Mouse (Mus musculus) kidney, postnatal 0 days (tissue): ENCODE results near the gene Atp11a. TPM values are rescaled to one million over a fixed set of nuclear protein-coding genes. Genes with fewer than 3 reads are reported as not detected.

ENCODE experiments used
- ATAC-seq: fragments of 200-750 bp; cut with Nextera tagmentation; replicated peaks from 2 replicates; pipeline ENCODE4 v1.8.0; 2017; ENCODE audit warnings: low read depth, moderate number of reproducible peaks, moderate TSS enrichment, moderate library complexity; ENCODE audit not compliant: low FRiP score
- DNase-seq: peaks from one replicate; pipeline ENCODE4 v3.0.0-alpha.2; 2016; ENCODE audit warnings: low spot score
- H3K27ac ChIP-seq: fragments of 300-500 bp; sonication (generic); 2 replicates; pipeline ENCODE4 v1.5.1; 2014; ENCODE audit warnings: mild to moderate bottlenecking
- H3K27me3 ChIP-seq: fragments of 300-500 bp; sonication (generic); 2 replicates; pipeline ENCODE4 v1.6.1; 2014; ENCODE audit warnings: low read length, mixed read lengths; ENCODE audit not compliant: insufficient read depth
- H3K36me3 ChIP-seq: fragments of 300-500 bp; sonication (generic); 2 replicates; pipeline ENCODE4 v1.6.1; 2014; ENCODE audit warnings: low read length, mixed read lengths; ENCODE audit not compliant: insufficient read depth
- H3K4me1 ChIP-seq: fragments of 300-500 bp; sonication (generic); replicated peaks from 2 replicates; pipeline ENCODE4 v1.6.1; 2014; ENCODE audit warnings: antibody characterized with exemption, low read length, mixed read lengths; ENCODE audit not compliant: insufficient read depth
- H3K4me2 ChIP-seq: fragments of 300-500 bp; sonication (generic); 2 replicates; pipeline ENCODE4 v1.6.1; 2014; ENCODE audit warnings: mild to moderate bottlenecking, low read length, moderate library complexity, mixed read lengths
- H3K4me3 ChIP-seq: fragments of 300-500 bp; sonication (generic); replicated peaks from 2 replicates; pipeline ENCODE4 v1.5.1; 2014; ENCODE audit warnings: low read depth, low read length
- H3K9ac ChIP-seq: fragments of 300-500 bp; sonication (generic); 2 replicates; pipeline ENCODE4 v1.6.1; 2014; ENCODE audit warnings: low read depth, low read length
- H3K9me3 ChIP-seq: fragments of 300-500 bp; sonication (generic); replicated peaks from 2 replicates; pipeline ENCODE4 v1.6.1; 2016; ENCODE audit warnings: low read length, inconsistent platforms, mixed read lengths
- CTCF ChIP-seq: IDR thresholded peaks from 2 replicates; pipeline ENCODE4 v1.5.1; 2016; ENCODE audit warnings: antibody characterized with exemption, low read depth, mild to moderate bottlenecking, moderate library complexity
- WGBS: fragments of 180-500 bp; shearing (Covaris S2); extraction: QIAGEN DNeasy Blood & Tissue Kit; methylation state at CpG from one replicate; pipeline ENCODE4 v1.1.7; 2014; 5-methylcytosine and 5-hydroxymethylcytosine counted together
- polyA plus RNA-seq: library from polyadenylated mRNA; unstranded; fragments of >200 nt; fragmentation: Nextera tagmentation; extraction: Ambion mirVana; gene quantifications from 2 replicates; pipeline ENCODE4 v1.2.1, GENCODE M21; 2015

The Atp11a gene
- polyA plus RNA-seq, 1 experiment from 2014 or later, result 24.5 TPM

DNA sequence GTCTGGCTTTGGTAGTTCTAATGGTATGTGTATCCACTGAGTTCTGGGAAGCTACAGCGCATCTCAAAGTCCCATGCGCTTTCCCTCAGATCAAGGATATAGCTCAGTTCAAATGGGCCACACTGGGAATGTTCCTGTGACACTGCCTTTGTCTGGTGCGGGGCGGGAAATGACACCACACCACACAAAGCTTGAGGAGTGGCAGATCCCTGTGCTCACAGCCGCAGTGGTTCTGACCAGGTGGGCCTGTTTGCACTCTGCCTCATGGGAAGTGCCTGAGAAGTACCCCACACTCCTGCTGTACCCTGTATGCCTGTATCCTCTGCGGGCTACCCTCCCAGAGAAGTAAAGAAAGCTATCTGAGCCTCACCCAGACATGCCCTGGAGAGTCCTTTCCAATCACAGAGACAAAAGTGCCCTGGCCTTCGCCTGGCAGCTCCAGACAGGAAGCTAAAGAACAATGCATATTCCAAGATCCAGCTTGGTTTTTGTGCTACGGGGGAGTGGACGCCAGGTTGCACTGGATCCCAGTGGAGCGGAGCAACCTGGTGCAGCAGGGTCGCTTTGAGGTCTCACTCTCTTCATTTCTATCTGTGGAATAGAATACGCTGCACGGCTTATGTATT, 147.1 kb downstream of the Atp11a start:
- Histone ChIP-seq H3K9ac (no peak overlapping the region), H3K4me2 (no peak overlapping the region), H3K4me3 (no peak overlapping the region), H3K27me3 (no peaks in the 10 kb centered on the region), H3K9me3 (no peaks in the 10 kb centered on the region), H3K27ac (0 out of 2 replicates have a peak overlapping the region, but pooled peaks have one; percentile 2), H3K4me1 (peaks cover 11% of the 10 kb centered on the region; the same call in 1 of the 2 replicates), H3K36me3 (no peaks in the 10 kb centered on the region)
- WGBS, result 66% methylated on average over 13 of the region's 13 CpGs
- DNase-seq (no peak), ATAC-seq (no peak)
- TF ChIP-seq CTCF, result no peak

GRCm38 (mm10) chr8:12905122-12905521, 148.3 kb downstream of the Atp11a start:
- no peak overlapping the region for H3K4me2 ChIP-seq
- H3K4me1 ChIP-seq, result 0 out of 2 replicates have a peak, but pooled peaks cover 9% of the 10 kb centered on the region
- ATAC-seq (no peak), DNase-seq (no peak)
- no peak overlapping the region for H3K4me3 ChIP-seq
- WGBS, result 72% methylated on average over 5 of the region's 5 CpGs
- TF ChIP-seq CTCF, result no peak
- no peaks in the 10 kb centered on the region for H3K9me3 ChIP-seq
- peak overlapping the region; percentile 27; the same call in 1 of the 2 replicates for H3K27ac ChIP-seq
- no peaks in the 10 kb centered on the region for H3K27me3 ChIP-seq
- H3K9ac ChIP-seq, result no peak overlapping the region
- H3K36me3 ChIP-seq, result no peaks in the 10 kb centered on the region

- Histone ChIP-seq H3K27me3 (no peaks in the 10 kb centered on the region), H3K4me2 (no peak overlapping the region), H3K9ac (no peak overlapping the region), H3K36me3 (no peaks in the 10 kb centered on the region), H3K4me3 (no peak overlapping the region), H3K4me1 (0 out of 2 replicates have a peak, but pooled peaks cover 9% of the 10 kb centered on the region), H3K27ac (peak overlapping the region; percentile 62), H3K9me3 (no peaks in the 10 kb centered on the region)
- no peak for TF ChIP-seq CTCF
- ATAC-seq, result no peak; the same call in 1 of the 2 replicates
- DNase-seq, result peak; percentile 30
- WGBS, result 65% methylated on average over 11 of the region's 11 CpGs
These were observed 148.9 kb downstream of the Atp11a start for GRCm38 (mm10) chr8:12905599-12906321.

DNA sequence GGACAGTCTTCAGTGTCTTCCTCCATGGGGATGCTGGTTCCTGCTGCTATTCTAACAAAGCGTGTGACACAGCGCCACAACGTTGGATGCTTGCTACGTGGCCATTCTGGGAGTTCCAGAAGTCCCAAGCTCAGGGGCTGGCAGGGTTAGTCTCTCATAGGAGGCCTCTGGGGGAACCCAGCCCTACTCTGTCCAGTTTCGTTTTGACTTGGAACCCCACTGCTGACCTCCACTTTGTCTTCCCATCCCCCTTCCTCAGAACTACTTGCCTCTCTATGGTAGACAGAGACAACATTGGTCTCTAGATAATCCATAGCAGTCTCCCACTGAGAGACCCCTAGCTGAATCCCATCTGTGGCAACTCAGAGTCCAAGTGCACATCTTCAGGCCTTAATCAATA, 149.8 kb downstream of the Atp11a start:
- H3K27ac ChIP-seq, result 0 out of 2 replicates have a peak overlapping the region, but pooled peaks have one; percentile 62
- H3K4me3 ChIP-seq, result no peak overlapping the region
- DNase-seq, result no peak
- 82% methylated on average over 5 of the region's 5 CpGs for WGBS
- H3K27me3 ChIP-seq, result no peaks in the 10 kb centered on the region
- H3K9ac ChIP-seq, result no peak overlapping the region
- no peaks in the 10 kb centered on the region for H3K36me3 ChIP-seq
- no peak for ATAC-seq
- no peak overlapping the region for H3K4me2 ChIP-seq
- no peak for TF ChIP-seq CTCF
- H3K4me1 ChIP-seq, result 0 out of 2 replicates have a peak, but pooled peaks cover 13% of the 10 kb centered on the region
- no peaks in the 10 kb centered on the region for H3K9me3 ChIP-seq

DNA sequence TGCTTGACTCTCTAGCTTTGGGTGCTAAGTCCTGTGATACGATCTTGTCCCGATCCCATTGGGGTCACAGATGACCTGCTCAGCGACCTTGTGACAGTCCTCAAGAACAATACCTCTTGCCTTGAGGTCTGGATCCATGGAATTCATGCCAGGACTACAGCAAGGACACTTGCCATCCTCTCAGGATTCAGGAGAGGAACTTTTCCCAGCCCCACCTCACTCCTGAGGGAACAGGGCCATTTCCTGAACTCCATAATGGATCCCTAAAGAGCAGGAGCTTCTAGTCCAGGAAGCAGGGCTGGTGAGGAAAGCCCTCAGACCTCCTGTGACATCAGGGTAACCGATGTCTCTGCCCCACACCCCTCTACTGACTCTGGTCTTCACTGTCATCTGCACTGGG, 150.9 kb downstream of the Atp11a start:
- no peak overlapping the region for H3K4me2 ChIP-seq
- 68% methylated on average over 4 of the region's 4 CpGs for WGBS

GRCm38 (mm10) chr8:12912011-12912410, 155.2 kb downstream of the Atp11a start:
- H3K4me2 ChIP-seq, result no peak overlapping the region
- no peaks in the 10 kb centered on the region for H3K27me3 ChIP-seq
- H3K9ac ChIP-seq, result no peak overlapping the region
- 0 out of 2 replicates have a peak overlapping the region, but pooled peaks have one; percentile 21 for H3K27ac ChIP-seq
- no peaks in the 10 kb centered on the region for H3K9me3 ChIP-seq
- peak; percentile 87 for ATAC-seq
- DNase-seq, result peak; percentile 82
- no peak for TF ChIP-seq CTCF
- peaks cover 14% of the 10 kb centered on the region; the same call in 1 of the 2 replicates for H3K4me1 ChIP-seq
- no peaks in the 10 kb centered on the region for H3K36me3 ChIP-seq
- H3K4me3 ChIP-seq, result no peak overlapping the region
- 21% methylated on average over 5 of the region's 5 CpGs for WGBS

More for the DNA sequence above, 150.9 kb downstream of the Atp11a start:
- Histone ChIP-seq H3K27ac (no peak overlapping the region), H3K36me3 (no peaks in the 10 kb centered on the region), H3K4me1 (0 out of 2 replicates have a peak, but pooled peaks cover 17% of the 10 kb centered on the region), H3K9me3 (no peaks in the 10 kb centered on the region), H3K9ac (no peak overlapping the region), H3K27me3 (no peaks in the 10 kb centered on the region), H3K4me3 (no peak overlapping the region)
- no peak for ATAC-seq
- no peak for TF ChIP-seq CTCF
- no peak for DNase-seq
